In genomic region chr1:91611694-91612093, GRCm38 (mm10) we compare ENCODE assay signal across 15 mouse cellular contexts.
DNase-seq lines count a peak whose midpoint lies in the region; ATAC-seq lines count a peak whose summit lies in the region.
"Had no signal": no experiment of that assay in that cellular context is flagged by ENCODE, and none has a peak within 500 bp of the region (broad histone marks: within the 10 kb centered on the region; RNA-seq: fewer than 3 reads in every experiment).

No protein-coding gene starts in this region.

- H3K27ac ChIP-seq in embryonic facial prominence, embryonic 12.5 days, result peak overlapping the region; percentile 55; the same call in 1 of the 2 replicates
- H3K27ac ChIP-seq in embryonic facial prominence, embryonic 10.5 days (replicated peaks), result no peak overlapping the region; the same call in 1 of the 2 replicates
- H3K27ac ChIP-seq in lung, embryonic 15.5 days, result peak overlapping the region; percentile 44
- no peak overlapping the region for H3K27ac ChIP-seq in intestine, embryonic 16.5 days (ENCODE audit: low read length)
- H3K27ac ChIP-seq in stomach, embryonic 14.5 days (ENCODE audit: low read length), result peak overlapping the region; percentile 45; the same call in 1 of the 2 replicates
- H3K27ac ChIP-seq: hindbrain, embryonic 12.5 days; macrophage had no signal

- DNase-seq in embryonic facial prominence, embryonic 10.5 days (ENCODE audit: low spot score), result no peak
- no peak for DNase-seq in lung, postnatal 36 days
- DNase-seq in urinary bladder, postnatal 36 days (ENCODE audit: low spot score in 2 of 2), result no peak
- no peak for DNase-seq in cerebellum, postnatal 14 days
- DNase-seq: adrenal gland, postnatal 36 days; kidney, postnatal 10 days; left cerebral cortex, postnatal 4 days; right cerebral cortex, postnatal 25 days had no signal

- H3K36me3 ChIP-seq in embryonic facial prominence, embryonic 12.5 days, result no peaks in the 10 kb centered on the region
- no peaks in the 10 kb centered on the region for H3K36me3 ChIP-seq in embryonic facial prominence, embryonic 10.5 days (replicated peaks)
- no peaks in the 10 kb centered on the region for H3K36me3 ChIP-seq in lung, embryonic 15.5 days
- H3K36me3 ChIP-seq in intestine, embryonic 16.5 days (ENCODE audit: control insufficient read depth, insufficient read depth, low read length), result no peaks in the 10 kb centered on the region
- H3K36me3 ChIP-seq in stomach, embryonic 14.5 days (ENCODE audit: control insufficient read depth, insufficient read depth, low read length), result no peaks in the 10 kb centered on the region
- H3K36me3 ChIP-seq: hindbrain, embryonic 12.5 days had no signal

- no peaks in the 10 kb centered on the region for H3K9me3 ChIP-seq in embryonic facial prominence, embryonic 12.5 days
- H3K9me3 ChIP-seq in embryonic facial prominence, embryonic 10.5 days, result no peaks in the 10 kb centered on the region
- no peaks in the 10 kb centered on the region for H3K9me3 ChIP-seq in lung, embryonic 15.5 days
- H3K9me3 ChIP-seq in intestine, embryonic 16.5 days (ENCODE audit: control insufficient read depth, low read length), result no peaks in the 10 kb centered on the region
- no peaks in the 10 kb centered on the region for H3K9me3 ChIP-seq in stomach, embryonic 14.5 days (ENCODE audit: control insufficient read depth, low read depth, low read length)
- H3K9me3 ChIP-seq: hindbrain, embryonic 12.5 days had no signal

- H3K27me3 ChIP-seq in embryonic facial prominence, embryonic 12.5 days, result no peaks in the 10 kb centered on the region
- no peaks in the 10 kb centered on the region for H3K27me3 ChIP-seq in embryonic facial prominence, embryonic 10.5 days (replicated peaks; ENCODE audit: low read depth, poor library complexity, severe bottlenecking)
- H3K27me3 ChIP-seq in lung, embryonic 15.5 days, result no peaks in the 10 kb centered on the region
- H3K27me3 ChIP-seq in intestine, embryonic 16.5 days (replicated peaks; ENCODE audit: control insufficient read depth, insufficient read depth, low read length), result no peaks in the 10 kb centered on the region
- no peaks in the 10 kb centered on the region for H3K27me3 ChIP-seq in stomach, embryonic 14.5 days (ENCODE audit: control insufficient read depth, insufficient read depth, low read length)
- H3K27me3 ChIP-seq: hindbrain, embryonic 12.5 days had no signal

- no peak overlapping the region for H3K9ac ChIP-seq in embryonic facial prominence, embryonic 12.5 days
- no peak overlapping the region for H3K9ac ChIP-seq in lung, embryonic 15.5 days
- no peak overlapping the region for H3K9ac ChIP-seq in intestine, embryonic 16.5 days (ENCODE audit: low read depth, low read length)
- no peak overlapping the region for H3K9ac ChIP-seq in stomach, embryonic 14.5 days (replicated peaks; ENCODE audit: low read depth, low read length)
- H3K9ac ChIP-seq: hindbrain, embryonic 12.5 days had no signal

- H3K4me1 ChIP-seq in embryonic facial prominence, embryonic 12.5 days, result peaks cover 17% of the 10 kb centered on the region; the same call in 1 of the 2 replicates
- H3K4me1 ChIP-seq in embryonic facial prominence, embryonic 10.5 days, result peaks cover 16% of the 10 kb centered on the region; the same call in 1 of the 2 replicates
- H3K4me1 ChIP-seq in lung, embryonic 15.5 days, result peaks cover 32% of the 10 kb centered on the region
- H3K4me1 ChIP-seq in intestine, embryonic 16.5 days (ENCODE audit: control insufficient read depth, insufficient read depth, low read length), result 0 out of 2 replicates have a peak, but pooled peaks cover 2% of the 10 kb centered on the region
- peaks cover 13% of the 10 kb centered on the region; the same call in 1 of the 2 replicates for H3K4me1 ChIP-seq in stomach, embryonic 14.5 days (ENCODE audit: control insufficient read depth, insufficient read depth, low read length)
- H3K4me1 ChIP-seq: hindbrain, embryonic 12.5 days had no signal

- no peak overlapping the region for H3K4me3 ChIP-seq in embryonic facial prominence, embryonic 12.5 days
- H3K4me3 ChIP-seq in embryonic facial prominence, embryonic 10.5 days, result no peak overlapping the region
- H3K4me3 ChIP-seq in lung, embryonic 15.5 days, result no peak overlapping the region
- H3K4me3 ChIP-seq in intestine, embryonic 16.5 days (ENCODE audit: low read length), result no peak overlapping the region
- no peak overlapping the region for H3K4me3 ChIP-seq in stomach, embryonic 14.5 days (ENCODE audit: low read depth, low read length)
- H3K4me3 ChIP-seq: hindbrain, embryonic 12.5 days had no signal

- 0 out of 2 replicates have a peak, but pooled peaks have one; percentile 52 for ATAC-seq in embryonic facial prominence, embryonic 12.5 days (ENCODE audit: insufficient number of reproducible peaks, insufficient read depth, low FRiP score, low TSS enrichment)
- no peak for ATAC-seq in lung, embryonic 15.5 days (ENCODE audit: borderline replicate concordance, extremely low read depth, low FRiP score, low TSS enrichment)
- ATAC-seq in intestine, embryonic 16.5 days, result peak; percentile 63
- ATAC-seq in stomach, embryonic 14.5 days (ENCODE audit: insufficient number of reproducible peaks, insufficient read depth, low FRiP score, low read depth), result 0 out of 2 replicates have a peak, but pooled peaks have one; percentile 46
- ATAC-seq: midbrain, embryonic 16.5 days had no signal

- H3K4me2 ChIP-seq in embryonic facial prominence, embryonic 12.5 days (replicated peaks), result no peak overlapping the region
- no peak overlapping the region for H3K4me2 ChIP-seq in lung, embryonic 15.5 days
- peak overlapping the region; percentile 41; the same call in 1 of the 2 replicates for H3K4me2 ChIP-seq in intestine, embryonic 16.5 days (ENCODE audit: low read depth, low read length)
- peak overlapping the region; percentile 11 for H3K4me2 ChIP-seq in stomach, embryonic 14.5 days (replicated peaks; ENCODE audit: low read depth, low read length)
- H3K4me2 ChIP-seq: hindbrain, embryonic 12.5 days had no signal

- WGBS in embryonic facial prominence, embryonic 12.5 days, result 50% methylated on average over 16 of the region's 16 CpGs
- 77% methylated on average over 16 of the region's 16 CpGs for WGBS in embryonic facial prominence, embryonic 10.5 days
- WGBS in lung, embryonic 15.5 days, result 32% methylated on average over 16 of the region's 16 CpGs
- WGBS in intestine, embryonic 16.5 days, result 21% methylated on average over 16 of the region's 16 CpGs
- 22% methylated on average over 16 of the region's 16 CpGs for WGBS in stomach, embryonic 14.5 days

Comparison
In these comparisons a context has a peak if more than half of its experiments do, and no peak if none do; other contexts are left out.
1. H3K27ac ChIP-seq: peak in embryonic facial prominence, embryonic 12.5 days (single experiment), lung, embryonic 15.5 days (single experiment) and stomach, embryonic 14.5 days (single experiment); none in embryonic facial prominence, embryonic 10.5 days (single experiment) and intestine, embryonic 16.5 days (single experiment).
2. H3K4me2 ChIP-seq: peak in intestine, embryonic 16.5 days (single experiment) and stomach, embryonic 14.5 days (single experiment); none in embryonic facial prominence, embryonic 12.5 days (single experiment) and lung, embryonic 15.5 days (single experiment).